Mouse (Mus musculus) heart, adult 8-10 months (tissue): Measurements from ENCODE around the gene Psme2b. TPM values are rescaled to one million over a fixed set of nuclear protein-coding genes. Genes with fewer than 3 reads are reported as not detected.
"Not testable (repeated sequence)": the region's sequence is repeated elsewhere in the genome, so short reads cannot be mapped to it uniquely, and the experiment has no call there.

Experiments
- DNase-seq: peaks from one replicate; pipeline ENCODE4 v3.0.0; 2022; ENCODE audit warnings: low spot score
- total RNA-seq, 4 experiments: library from RNA; stranded (reverse); gene quantifications; 2 replicates each; pipeline ENCODE4 v1.2.4; 2022

The Psme2b gene
- total RNA-seq: 1 to 10 TPM; 1.7 to 2.9 (median 2.7) TPM

DNA sequence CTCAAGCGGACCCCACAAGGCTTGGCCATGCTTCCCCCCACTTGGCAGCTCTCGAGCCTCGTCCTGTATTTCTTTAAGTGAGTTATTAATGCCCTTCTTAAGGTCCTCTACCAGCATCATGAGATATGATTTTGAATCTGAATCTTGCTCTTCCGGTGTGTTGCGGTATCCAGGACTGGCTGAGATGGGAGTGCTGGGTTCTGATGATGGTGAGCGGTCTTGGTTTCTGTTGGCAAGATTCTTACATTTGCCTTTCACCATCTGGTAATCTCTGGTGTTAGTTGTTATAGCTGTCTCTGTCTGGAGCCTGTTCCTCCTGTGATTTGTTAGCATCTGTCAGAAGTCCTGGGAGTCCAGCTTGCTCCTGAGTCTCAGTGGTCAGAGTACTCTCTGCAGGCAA is at the start of gene Psme2b:
Gene Psme2b, minus strand, starts transcription at position 101 of the 400 bp plus-strand sequence.
- not testable (repeated sequence) for DNase-seq

DNA sequence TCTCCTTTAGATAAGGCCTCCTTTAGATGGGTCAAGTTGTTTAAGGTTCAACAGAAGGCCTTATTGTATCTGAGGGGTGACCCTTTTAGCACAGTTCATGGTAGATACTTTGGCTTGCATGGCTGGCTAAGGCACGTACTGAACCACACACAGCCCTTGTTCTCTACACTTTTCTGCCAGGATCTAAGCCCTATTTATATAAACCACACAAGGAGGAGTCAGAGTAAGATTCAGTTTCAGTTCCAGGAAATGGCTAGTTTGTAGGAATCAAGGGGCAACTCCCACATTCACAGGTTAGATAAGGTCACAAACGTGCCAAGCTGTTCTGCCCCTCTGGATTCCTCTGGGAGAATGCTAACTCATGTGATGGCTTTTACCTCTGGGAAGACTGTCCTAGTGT is 48.0 kb upstream of the Psme2b start, which contains the start of gene Tgtp1:
Gene Tgtp1, minus strand, starts transcription at position 155 of the 400 bp plus-strand sequence.
- not testable (repeated sequence) for DNase-seq

DNA sequence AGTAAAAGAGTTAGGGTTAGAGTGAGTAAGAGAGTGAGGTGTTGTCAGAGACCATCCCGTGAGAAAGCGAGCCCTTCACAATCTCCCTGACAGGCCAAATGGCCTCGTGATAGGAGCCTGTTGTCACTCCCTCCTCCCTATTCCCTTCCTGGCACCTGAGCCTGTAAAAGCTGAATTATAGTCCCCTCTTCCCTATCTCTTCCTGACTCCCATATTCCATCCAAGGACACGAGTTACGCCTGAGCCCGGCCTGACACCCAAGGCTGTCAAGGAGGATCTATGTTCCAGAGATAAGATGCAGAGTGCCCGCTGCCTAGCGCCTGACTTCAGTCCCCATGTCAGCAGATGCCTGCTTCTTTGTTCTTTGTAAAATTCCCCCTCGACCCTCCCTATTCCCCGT is 47.3 kb upstream of the Psme2b start:
- DNase-seq: not testable (repeated sequence)

DNA sequence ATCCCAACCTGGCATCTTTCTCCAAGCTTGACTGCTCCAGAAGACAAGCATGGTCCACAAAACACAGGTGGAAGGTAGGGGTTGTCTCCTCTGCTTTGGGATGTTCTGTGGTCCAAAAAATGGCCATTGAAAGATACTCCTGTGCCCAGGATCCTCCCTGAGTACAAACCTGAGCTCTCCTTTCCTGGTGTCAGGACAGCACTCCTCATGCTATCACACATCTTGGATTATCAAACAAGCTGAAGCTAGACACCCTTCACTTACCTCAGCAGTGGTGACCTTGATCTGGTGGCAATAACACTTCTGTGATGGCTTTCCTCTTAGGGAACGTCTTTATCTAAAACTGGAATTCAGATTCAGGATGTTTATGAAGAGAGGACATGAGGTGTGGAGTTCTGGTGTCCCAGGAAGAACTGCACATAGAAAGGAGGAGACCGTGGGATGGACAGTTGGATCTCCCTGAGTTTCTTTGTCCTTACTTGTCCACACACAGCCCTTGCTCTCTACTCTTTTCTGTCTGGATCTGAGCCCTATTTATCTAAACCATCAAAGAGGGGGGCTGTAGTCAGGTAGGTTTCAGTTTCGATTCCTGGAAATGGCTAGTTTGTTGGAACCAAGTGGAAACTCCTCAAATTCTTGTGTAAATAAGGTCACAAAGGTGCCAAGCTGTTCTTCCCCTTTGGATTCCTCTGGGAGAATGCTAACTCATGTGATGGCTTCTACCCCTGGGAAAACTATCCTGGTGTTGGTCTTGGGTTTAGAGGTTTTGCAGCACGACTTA is 45.9 kb upstream of the Psme2b start, which contains the start of gene Gm12185:
Gene Gm12185, minus strand, starts transcription at position 487 of the 781 bp plus-strand sequence.
- DNase-seq: peak; percentile 45

DNA sequence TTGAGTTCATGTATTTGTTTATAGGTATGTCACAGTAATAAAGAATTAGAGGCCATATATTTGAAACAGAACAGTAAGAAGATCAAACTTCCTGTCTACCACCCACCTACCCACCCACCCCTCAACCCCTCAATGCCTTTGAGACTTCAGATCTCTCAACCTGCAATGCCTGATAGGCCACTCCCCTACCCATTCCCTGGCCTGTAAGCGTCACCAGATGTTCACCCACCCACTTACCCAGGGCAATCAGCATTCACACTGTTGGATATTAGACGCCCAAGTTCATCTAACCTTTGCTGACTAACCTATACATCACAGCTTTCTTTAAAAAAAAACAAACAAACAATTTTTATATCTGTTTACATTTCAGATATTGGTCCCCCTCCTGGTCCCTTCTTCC is 44.0 kb upstream of the Psme2b start:
- not testable (repeated sequence) for DNase-seq

DNA sequence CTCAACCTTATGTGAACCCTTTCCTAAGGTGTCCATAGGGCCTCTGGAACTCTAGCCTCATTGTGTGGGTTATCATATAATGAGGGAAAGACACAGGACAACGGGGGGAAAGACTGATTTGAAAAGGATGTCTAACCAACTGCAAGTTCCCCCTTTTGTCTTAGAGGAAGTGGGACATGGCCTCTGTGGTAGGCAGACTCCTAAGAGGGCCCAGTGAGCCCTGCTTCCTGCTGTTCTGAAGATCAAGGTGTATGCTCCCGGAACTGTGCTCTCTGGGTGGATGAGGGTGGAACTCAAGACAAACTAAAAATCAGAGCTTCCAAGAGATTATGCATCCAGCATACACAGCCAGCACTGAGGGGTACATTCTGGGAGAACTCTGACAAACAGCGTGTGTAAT is 42.2 kb upstream of the Psme2b start:
- not testable (repeated sequence) for DNase-seq

DNA sequence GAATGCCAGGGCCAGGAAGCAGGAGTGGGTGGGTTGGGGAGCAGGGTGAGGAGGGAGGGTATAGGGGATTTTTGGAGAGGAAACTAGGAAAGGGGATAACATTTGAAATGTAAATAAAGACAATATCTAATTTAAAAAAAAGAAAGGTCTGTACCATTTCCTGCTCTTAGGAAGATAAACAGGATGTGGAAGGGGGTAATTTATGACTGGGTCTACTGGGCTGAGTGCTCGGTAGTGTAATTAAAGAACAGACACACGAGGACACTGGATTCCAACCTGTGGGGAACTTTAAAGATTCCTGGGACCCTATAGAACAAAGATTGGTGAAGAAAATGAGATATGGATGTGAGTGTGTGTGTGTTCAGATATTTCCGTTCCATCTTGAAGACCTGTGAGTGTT is 36.9 kb upstream of the Psme2b start:
- DNase-seq: not testable (repeated sequence)

DNA sequence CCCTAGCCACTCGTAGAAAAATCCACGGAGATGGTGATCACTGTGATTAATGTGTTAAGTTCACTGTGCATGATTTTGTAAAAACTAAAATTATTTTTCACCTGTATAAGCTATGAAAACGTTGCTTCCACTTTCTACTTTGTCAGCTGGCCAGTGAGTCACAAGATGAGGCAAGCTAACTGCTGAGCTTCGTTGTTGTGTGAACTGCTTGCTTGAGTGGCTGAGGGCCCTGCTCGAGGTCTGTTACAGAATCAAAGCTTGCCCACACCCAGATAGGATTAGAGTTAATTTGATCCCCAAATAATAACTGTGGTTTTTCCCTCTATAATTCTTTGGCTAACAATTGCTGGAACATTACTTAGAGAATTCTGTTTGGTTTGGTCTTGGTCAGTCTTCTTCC is 34.1 kb upstream of the Psme2b start:
- DNase-seq: not testable (repeated sequence)

DNA sequence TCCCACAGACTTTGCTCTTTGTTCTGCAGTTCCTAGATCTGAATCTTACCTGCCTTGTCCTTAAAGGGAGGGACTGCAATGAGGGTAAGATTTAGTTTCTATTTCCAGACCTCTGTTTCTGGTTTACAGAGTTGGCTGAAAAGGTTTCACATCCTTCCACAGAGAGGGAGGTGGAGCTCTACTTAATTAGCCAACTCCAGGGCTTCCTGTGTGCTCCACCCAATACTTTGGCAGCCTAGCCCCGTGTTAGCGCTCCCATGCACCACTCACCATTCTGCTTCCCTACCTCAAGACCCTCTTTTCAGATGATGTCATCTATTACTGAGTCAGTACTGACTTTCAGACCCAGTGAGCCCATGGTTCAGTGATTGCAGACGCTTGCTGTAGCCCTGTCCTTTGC is 33.3 kb upstream of the Psme2b start, which contains the start of gene 9930111J21Rik1:
Gene 9930111J21Rik1, minus strand, starts transcription at position 148 of the 400 bp plus-strand sequence.
- not testable (repeated sequence) for DNase-seq

DNA sequence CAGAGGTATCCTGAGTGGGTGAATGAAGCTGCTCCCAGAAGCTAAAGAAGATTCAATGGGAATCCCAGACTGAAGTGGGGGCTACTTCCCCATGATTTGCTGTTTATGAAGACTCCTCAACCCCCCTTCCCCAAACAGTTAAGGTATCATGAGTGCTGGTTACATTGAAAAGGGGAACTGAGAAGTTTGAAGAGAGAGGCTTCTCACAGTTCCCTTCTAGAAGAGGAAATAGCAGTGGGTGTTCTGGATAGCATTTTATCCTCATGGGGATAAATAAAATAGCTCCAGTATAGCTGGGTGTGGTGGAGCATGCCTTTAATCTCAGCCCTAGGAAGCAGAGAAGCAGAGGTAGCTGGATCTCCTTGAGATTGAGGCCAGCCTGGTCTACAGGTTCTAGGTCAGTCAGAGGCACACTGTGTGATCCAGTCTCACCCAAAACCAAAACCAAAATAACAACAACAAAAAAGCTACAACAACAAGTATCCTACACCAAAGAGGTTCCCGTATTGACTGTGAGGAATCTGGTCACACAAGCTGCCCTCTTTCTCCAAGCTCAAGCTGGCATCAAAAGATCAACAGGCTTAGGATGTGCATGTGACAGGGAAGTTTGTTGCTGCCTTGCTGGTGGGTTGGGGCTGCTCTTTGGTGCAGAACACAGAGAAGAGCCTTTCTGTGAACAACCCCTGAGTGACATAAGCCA is 32.4 kb upstream of the Psme2b start, which contains the start of gene Olfr56:
Gene Olfr56, plus strand, starts transcription at position 650 of the 700 bp plus-strand sequence.
- not testable (repeated sequence) for DNase-seq

DNA sequence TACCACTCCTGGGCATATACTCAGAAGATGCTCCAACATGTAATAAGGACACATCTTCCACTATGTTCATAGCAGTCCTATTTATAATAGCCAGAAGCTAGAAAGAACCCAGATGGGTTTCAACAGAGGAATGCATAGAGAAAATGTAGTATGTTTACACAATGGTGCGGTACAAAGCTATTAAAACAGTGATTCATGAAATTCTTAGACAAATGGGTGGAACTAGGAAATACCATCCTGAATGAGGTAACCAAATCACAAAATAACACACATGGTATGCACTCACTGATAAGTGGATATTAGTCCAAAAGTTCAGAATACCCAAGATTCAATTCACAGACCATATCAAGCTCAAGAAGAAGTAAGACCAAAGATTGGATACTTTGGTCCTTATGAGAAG is 28.7 kb upstream of the Psme2b start:
- not testable (repeated sequence) for DNase-seq

DNA sequence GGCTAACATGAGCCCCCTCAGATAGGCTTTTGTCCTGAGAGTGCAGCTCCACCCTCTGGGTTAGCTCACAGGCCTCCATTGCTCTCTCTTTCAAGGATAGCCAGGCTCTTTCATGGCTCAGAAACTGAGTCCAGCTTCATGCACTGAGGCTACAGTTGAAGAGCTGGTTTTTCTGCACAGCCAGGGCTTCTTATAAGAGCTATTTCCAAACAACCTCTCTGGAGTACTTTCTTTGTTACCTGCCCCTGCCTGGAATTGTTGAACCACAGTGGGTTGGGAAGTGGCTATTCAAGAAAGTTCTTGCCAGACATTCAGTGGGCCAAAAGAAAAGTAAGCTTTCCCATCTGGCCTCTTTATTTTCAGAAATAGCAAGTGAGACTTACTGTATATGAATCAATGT is 6.7 kb downstream of the Psme2b start:
- not testable (repeated sequence) for DNase-seq

DNA sequence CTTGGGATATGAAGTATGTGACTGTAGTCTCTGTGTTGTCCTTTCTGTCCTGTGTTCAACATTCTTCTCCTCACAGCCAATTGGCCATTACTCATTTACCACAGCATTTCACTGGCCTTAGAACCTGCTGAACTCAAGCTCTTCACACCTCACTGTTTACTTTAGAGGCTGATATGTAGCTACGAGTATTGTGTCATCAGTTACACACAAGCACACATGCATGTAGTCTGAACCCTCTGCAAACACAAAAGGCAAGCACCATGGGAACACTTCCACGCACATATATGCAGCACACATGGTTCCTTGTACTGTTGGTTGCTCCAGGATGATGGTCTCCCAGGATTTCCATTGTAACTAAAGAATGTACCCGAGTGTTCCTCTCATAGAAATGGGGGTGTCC is 10.7 kb downstream of the Psme2b start:
- not testable (repeated sequence) for DNase-seq

DNA sequence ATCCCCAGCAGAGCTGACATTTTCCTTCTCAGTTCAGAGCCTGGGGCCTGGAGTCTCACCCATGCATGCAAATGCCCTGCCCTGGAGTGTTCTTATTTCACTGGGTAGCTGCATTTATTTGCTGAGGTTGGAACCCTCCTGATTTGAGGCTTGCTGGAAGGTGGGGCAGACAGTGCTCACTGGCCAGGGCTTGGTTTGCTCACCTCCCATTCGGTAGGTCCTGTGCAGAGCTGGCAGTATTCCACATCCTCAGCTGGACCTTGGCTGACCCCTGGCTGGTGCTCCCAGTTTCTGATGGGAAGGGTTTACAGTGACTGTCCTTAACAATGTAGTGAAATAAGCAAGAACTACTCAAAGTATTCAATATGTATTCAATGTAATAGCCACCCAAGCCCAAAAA is 12.1 kb downstream of the Psme2b start:
- DNase-seq: not testable (repeated sequence)

DNA sequence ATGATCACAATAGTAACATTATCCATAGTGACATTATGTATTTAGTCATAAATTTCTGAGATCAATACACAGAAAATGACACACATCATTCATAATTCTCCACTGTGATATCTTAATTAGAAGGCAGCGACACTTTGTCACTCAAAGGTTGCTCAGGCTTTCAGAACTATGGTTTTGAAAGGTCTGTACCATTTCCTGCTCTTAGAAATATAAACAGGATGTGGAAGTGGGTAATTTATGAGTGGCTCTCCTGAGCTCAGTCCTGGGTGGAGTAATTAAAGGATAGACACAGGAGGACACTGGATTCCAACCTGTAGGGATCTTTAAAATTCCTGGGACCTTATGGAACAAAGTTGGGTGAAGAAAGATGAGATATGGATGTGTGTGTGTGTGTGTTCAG is 12.6 kb downstream of the Psme2b start:
- not testable (repeated sequence) for DNase-seq

DNA sequence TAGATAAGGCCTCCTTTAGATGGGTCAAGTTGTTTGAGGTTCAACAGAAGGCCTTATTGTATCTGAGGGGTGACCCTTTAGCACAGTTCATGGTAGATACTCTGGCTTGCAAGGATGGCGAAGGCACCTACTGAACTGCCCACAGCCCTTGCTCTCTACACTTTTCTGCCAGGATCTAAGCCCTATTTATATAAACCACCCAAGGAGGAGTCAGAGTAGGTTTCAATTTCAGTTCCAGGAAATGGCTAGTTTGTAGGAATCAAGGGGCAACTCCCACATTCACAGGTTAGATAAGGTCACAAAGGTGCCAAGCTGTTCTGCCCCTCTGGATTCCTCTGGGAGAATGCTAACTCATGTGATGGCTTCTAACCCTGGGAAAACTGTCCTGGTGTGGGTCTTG is 17.9 kb downstream of the Psme2b start:
- not testable (repeated sequence) for DNase-seq

DNA sequence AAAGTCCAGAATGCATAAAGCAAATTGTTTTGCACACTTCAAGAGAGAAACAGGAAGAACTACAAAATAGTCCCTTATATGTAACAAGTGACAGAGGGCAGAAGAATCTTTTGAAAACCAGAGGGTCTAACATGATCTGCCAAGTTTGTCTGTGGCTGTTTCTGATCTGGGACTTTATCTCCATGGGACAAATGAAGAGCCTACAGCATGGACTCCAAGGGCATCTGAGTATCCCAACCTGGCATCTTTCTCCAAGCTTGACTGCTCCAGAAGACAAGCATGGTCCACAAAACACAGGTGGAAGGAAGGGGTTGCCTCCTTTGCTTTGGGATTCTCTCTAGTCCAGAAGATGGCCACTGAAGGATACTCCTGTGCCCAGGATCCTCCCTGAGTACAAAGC is 19.6 kb downstream of the Psme2b start:
- not testable (repeated sequence) for DNase-seq

DNA sequence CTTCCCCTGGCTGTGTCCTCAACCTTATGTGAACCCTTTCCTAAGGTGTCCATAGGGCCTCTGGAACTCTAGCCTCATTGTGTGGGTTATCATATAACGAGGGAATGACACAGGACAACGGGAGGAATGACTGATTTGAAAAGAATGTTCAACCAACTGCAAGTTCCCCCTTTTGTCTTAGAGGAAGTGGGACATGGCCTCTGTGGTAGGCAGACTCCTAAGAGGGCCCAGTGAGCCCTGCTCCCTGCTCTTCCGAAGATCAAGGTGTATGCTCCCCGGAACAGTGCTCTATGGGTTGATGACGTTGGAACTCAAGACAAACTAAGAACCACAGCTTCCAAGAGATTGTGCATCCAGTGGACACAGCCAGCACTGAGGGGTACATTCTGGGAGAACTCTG is 22.2 kb downstream of the Psme2b start:
- not testable (repeated sequence) for DNase-seq

DNA sequence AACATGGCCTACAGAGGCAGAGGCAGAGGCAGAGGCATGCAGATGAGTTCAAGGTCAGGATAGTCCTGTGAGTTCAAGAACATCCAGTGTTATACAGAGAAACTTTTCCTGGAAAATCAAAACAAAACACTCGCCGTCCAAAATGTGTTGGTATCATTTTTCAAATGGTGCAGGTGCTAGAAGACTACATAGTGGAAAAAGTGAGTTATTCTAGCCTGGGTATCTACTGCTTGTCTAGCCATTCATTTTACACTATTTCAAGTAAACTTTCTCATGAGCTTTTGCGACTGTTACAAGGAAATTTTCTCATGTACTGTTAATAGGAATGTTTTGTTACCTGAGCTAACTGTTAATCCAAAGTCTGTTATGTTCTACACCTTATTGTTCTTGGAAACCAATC is 27.6 kb downstream of the Psme2b start:
- no peak for DNase-seq

DNA sequence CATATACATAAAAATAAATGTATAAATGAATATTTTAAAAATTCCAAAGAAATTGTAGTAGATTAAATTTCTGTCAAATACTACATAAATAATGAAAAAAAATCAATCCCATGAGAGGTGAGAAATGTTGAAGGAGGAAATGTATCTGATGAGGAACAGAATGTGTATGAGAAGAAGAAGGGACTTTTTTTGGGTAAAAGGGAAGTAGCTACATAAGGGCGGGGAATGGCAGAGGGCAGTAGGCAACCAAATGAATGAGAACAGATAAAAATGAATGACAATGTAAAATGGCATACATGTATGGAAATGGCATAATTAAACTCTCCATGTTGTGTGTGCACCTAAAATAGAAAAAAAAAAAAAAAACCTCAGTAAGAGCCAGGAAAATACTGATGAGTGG is 32.4 kb downstream of the Psme2b start:
- no peak for DNase-seq

DNA sequence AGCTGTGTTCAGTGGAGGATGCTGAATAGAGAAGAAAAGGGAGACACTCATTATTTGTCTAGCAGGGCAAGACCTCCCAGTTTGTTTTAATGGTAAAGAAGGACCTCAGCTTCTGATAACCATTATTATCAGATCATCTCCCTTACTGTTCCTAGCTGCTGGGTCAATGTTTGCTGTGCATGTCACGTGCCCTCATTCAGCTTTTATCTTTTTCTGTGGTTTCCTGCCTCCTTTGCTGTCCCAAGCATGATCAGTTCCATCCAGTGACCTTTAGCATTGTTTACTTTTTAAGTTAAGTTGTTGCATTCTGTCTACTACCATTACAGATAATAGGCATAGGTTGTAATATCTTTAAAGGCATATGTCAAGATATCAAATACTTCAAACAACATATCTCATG is 37.5 kb downstream of the Psme2b start:
- DNase-seq: no peak

DNA sequence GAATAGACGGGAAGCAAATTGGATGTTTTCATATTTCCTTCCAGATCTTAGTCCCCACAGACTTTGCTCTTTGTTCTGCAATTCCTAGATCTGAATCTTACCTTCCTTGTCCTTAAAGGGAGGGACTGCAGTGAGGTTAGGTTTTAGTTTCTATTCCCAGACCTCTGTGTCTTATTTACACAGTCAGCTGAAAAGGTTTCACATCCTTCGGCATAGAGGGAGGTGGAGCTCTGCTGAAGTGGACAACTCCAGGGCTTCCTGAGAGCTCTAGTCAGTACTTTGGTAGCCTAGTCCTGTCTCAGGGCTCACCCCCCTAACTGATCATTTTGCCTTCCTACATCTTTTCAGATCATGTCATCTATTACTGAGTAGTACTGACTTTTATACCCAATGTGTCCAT is 44.0 kb downstream of the Psme2b start, which contains the start of gene Gm5431:
Gene Gm5431, minus strand, starts transcription at position 194 of the 400 bp plus-strand sequence.
- peak; percentile 41 for DNase-seq
